Mouse (Mus musculus): ENCODE measurements at regions not wholly inside any gene's neighbourhood (a gene's known extent, or its start where the extent isn't known, plus 50 kb on each side); places are given as distances from the start of the nearest gene placed in this dataset.
A peak's percentile ranks its signal among the peaks of the same experiment; 100 is the strongest.

DNA sequence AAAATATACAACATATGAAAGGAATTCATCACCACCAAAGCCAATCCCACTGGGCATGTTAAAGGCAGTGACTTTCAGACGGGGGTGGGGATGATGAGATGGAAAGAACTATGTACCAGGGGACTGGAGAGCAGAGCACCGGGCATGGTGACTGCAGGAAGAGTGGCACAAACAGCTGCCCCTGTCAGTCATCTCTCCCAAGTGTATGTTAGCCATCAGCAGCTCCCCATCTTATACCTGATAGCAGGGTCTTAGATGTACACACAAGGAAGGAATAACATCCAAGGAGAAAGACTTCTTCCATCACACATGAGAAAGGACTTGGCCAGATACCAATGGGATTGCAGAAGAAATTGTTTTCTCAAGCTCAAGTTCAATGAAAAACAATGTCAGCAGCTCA lies 257.2 kb downstream of the Nuak1 start:
- no peak for DNase-seq (ENCODE audit: low spot score)

DNA sequence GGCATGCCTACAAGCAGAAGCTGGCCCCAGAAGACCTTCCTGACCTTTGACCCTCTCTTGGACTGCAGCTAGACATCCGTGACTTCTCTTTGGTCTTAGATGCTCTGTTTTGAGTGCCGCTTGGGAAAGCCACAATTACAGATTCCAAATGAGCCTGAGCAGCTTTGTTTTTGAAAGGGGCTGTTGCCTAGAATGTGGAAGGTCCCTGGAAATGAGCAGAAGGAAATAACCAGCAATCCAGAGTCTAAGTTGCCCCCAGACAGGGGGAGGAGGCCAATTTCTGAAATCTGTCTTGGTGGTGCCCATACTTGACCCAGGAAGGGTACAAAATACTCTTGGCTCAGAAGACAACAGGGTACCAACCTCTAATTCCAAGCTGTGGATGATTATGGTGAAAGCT lies 253.9 kb downstream of the Nuak1 start:
- Histone ChIP-seq H3K27me3 (ENCODE audit: control insufficient read depth, insufficient read depth, low read length) (no peaks in the 10 kb centered on the region), H3K27ac (ENCODE audit: low read depth, low read length) (no peak overlapping the region), H3K9me3 (ENCODE audit: control insufficient read depth, low read length) (no peaks in the 10 kb centered on the region), H3K4me2 (replicated peaks; ENCODE audit: low read depth, low read length) (no peak overlapping the region), H3K36me3 (ENCODE audit: control insufficient read depth, insufficient read depth, low read length) (no peaks in the 10 kb centered on the region), H3K9ac (ENCODE audit: low read depth, low read length) (no peak overlapping the region), H3K4me1 (replicated peaks; ENCODE audit: control insufficient read depth, insufficient read depth, low read length) (no peaks in the 10 kb centered on the region), H3K4me3 (ENCODE audit: low read depth, low read length) (no peak overlapping the region)
- ATAC-seq (ENCODE audit: low FRiP score) (no peak), DNase-seq (ENCODE audit: low spot score) (no peak)
- 30% methylated on average over 2 of the region's 2 CpGs for WGBS

More for the DNA sequence above, 257.2 kb downstream of the Nuak1 start:
- H3K9me3 ChIP-seq (ENCODE audit: control insufficient read depth, low read length) = no peaks in the 10 kb centered on the region
- H3K9ac ChIP-seq (ENCODE audit: low read depth, low read length) = no peak overlapping the region
- no peak for ATAC-seq (ENCODE audit: low FRiP score)
- no peaks in the 10 kb centered on the region for H3K4me1 ChIP-seq (replicated peaks; ENCODE audit: control insufficient read depth, insufficient read depth, low read length)
- H3K27me3 ChIP-seq (ENCODE audit: control insufficient read depth, insufficient read depth, low read length) = no peaks in the 10 kb centered on the region
- H3K4me3 ChIP-seq (ENCODE audit: low read depth, low read length) = no peak overlapping the region
- no peaks in the 10 kb centered on the region for H3K36me3 ChIP-seq (ENCODE audit: control insufficient read depth, insufficient read depth, low read length)
- no peak overlapping the region for H3K4me2 ChIP-seq (replicated peaks; ENCODE audit: low read depth, low read length)
- 64% methylated on average over 2 of the region's 2 CpGs for WGBS
- no peak overlapping the region for H3K27ac ChIP-seq (ENCODE audit: low read depth, low read length)

DNA sequence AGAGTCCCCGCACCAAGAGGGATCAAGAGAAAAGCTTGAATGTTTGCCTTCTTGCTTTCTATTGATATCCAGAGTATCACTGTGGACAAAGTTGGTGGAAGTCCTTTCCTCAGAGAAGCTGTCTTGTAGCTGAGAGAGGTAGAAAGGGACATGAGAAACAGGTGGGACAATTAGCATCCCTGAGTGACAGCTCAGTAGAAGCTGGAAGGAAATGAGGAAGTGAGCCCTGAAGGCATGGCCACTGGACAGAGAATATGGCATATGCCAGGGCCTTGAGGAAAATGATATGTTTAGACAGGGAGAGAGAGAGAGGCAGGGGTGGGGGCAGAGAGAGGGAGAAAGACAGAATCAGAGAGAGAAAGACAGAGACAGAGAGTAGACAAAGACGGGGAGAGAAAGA lies 241.4 kb downstream of the Nuak1 start:
- no peak overlapping the region for H3K4me2 ChIP-seq (replicated peaks; ENCODE audit: low read depth, low read length)
- ATAC-seq (ENCODE audit: low FRiP score) (no peak), DNase-seq (ENCODE audit: low spot score) (no peak)
- H3K4me3 ChIP-seq (ENCODE audit: low read depth, low read length) = no peak overlapping the region
- no peaks in the 10 kb centered on the region for H3K36me3 ChIP-seq (ENCODE audit: control insufficient read depth, insufficient read depth, low read length)
- no peaks in the 10 kb centered on the region for H3K9me3 ChIP-seq (ENCODE audit: control insufficient read depth, low read length)
- no peak overlapping the region for H3K9ac ChIP-seq (ENCODE audit: low read depth, low read length)
- H3K27me3 ChIP-seq (ENCODE audit: control insufficient read depth, insufficient read depth, low read length) = no peaks in the 10 kb centered on the region
- H3K4me1 ChIP-seq (replicated peaks; ENCODE audit: control insufficient read depth, insufficient read depth, low read length) = no peaks in the 10 kb centered on the region
- 87% methylated on average over 2 of the region's 2 CpGs for WGBS
- no peak overlapping the region for H3K27ac ChIP-seq (ENCODE audit: low read depth, low read length)

DNA sequence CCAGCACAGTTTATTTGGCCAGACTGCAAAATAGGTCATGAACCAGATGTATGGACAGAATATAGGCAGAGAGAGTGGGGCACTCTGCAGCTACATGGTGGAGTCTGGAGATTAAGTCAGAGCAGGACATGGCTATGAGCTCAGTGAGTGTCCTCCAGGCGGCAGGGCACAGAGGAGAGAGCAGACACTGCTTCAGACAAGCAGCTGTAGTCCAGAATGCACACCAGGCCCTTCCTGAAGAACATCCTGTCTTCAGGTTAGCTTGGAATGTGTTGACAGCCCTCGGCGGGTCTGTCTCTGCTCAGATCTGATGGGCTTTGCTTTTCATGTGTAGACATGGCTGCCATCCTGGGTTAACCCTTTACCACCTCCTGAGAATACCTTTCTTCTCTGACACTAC lies 238.6 kb downstream of the Nuak1 start:
- H3K27ac ChIP-seq (ENCODE audit: low read depth, low read length) = no peak overlapping the region
- H3K4me2 ChIP-seq (replicated peaks; ENCODE audit: low read depth, low read length) = no peak overlapping the region
- DNase-seq (ENCODE audit: low spot score) (no peak), ATAC-seq (ENCODE audit: low FRiP score) (no peak)
- no peaks in the 10 kb centered on the region for H3K4me1 ChIP-seq (replicated peaks; ENCODE audit: control insufficient read depth, insufficient read depth, low read length)
- no peaks in the 10 kb centered on the region for H3K36me3 ChIP-seq (ENCODE audit: control insufficient read depth, insufficient read depth, low read length)
- 77% methylated on average over 3 of the region's 3 CpGs for WGBS
- no peaks in the 10 kb centered on the region for H3K9me3 ChIP-seq (ENCODE audit: control insufficient read depth, low read length)
- H3K9ac ChIP-seq (ENCODE audit: low read depth, low read length) = no peak overlapping the region
- no peaks in the 10 kb centered on the region for H3K27me3 ChIP-seq (ENCODE audit: control insufficient read depth, insufficient read depth, low read length)
- H3K4me3 ChIP-seq (ENCODE audit: low read depth, low read length) = no peak overlapping the region

DNA sequence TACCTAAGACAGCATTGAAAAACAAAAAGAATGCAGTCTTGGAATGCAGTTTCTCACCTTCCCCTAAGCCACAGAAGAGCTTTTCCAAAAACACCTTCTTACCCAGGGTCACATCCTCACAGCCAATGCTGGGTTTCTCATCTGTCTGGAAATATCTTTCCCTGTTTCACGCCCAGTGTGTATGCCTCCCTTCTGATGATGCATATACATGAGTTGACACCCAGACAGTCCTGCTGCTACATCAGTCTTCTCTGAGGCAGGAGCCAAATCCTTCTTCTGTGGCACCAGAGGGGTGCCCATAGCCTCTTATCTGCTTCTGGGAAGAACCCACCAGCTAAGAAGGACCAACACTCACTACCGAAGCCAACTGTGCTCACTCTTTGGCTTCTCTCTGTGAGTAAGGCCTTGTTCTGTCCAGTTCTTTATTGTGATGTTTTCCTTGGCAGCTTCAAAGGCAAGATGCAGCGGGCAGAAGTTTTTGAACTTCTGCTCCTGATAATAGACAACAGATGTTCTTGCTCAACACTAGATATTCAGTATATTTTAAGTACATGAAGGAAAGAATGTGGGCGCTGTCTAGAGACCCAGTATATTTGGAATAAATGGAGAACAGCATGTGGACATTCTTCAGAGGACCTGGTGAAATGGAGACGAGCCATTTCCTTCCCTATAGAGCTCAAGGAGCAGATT lies 228.2 kb downstream of the Nuak1 start:
- WGBS = 64% methylated on average over 5 of the region's 5 CpGs

DNA sequence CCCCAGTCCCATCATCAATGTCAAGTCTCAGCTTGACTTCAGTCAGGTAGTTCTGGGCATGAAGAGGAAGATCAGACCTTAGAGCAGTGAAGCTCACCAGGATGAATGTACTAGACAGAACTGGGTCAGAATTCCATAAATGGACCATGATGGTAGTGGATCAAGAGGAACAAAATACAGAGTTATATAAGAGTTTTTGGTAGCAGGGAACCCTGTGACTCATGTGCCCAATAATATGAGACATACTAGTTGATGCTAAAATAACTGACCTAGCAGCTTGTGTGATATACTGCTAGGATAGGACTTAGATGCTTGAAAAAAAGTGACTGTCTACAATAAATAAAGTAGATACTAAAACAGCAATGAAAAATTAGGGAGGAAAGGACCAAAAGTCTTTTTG lies 225.6 kb downstream of the Nuak1 start:
- no peaks in the 10 kb centered on the region for H3K4me1 ChIP-seq (replicated peaks; ENCODE audit: control insufficient read depth, insufficient read depth, low read length)
- H3K27me3 ChIP-seq (ENCODE audit: control insufficient read depth, insufficient read depth, low read length) = no peaks in the 10 kb centered on the region
- no peak overlapping the region for H3K27ac ChIP-seq (ENCODE audit: low read depth, low read length)
- H3K9me3 ChIP-seq (ENCODE audit: control insufficient read depth, low read length) = no peaks in the 10 kb centered on the region
- H3K36me3 ChIP-seq (ENCODE audit: control insufficient read depth, insufficient read depth, low read length) = no peaks in the 10 kb centered on the region
- ATAC-seq (ENCODE audit: low FRiP score) (no peak), DNase-seq (ENCODE audit: low spot score) (no peak)
- H3K9ac ChIP-seq (ENCODE audit: low read depth, low read length) = no peak overlapping the region
- H3K4me3 ChIP-seq (ENCODE audit: low read depth, low read length) = no peak overlapping the region
- no peak overlapping the region for H3K4me2 ChIP-seq (replicated peaks; ENCODE audit: low read depth, low read length)

More for the DNA sequence above, 228.2 kb downstream of the Nuak1 start:
- Histone ChIP-seq H3K4me2 (replicated peaks; ENCODE audit: low read depth, low read length) (no peak overlapping the region), H3K27me3 (ENCODE audit: control insufficient read depth, insufficient read depth, low read length) (no peaks in the 10 kb centered on the region), H3K36me3 (ENCODE audit: control insufficient read depth, insufficient read depth, low read length) (no peaks in the 10 kb centered on the region), H3K9me3 (ENCODE audit: control insufficient read depth, low read length) (no peaks in the 10 kb centered on the region), H3K27ac (ENCODE audit: low read depth, low read length) (no peak overlapping the region), H3K9ac (ENCODE audit: low read depth, low read length) (no peak overlapping the region), H3K4me3 (ENCODE audit: low read depth, low read length) (no peak overlapping the region), H3K4me1 (replicated peaks; ENCODE audit: control insufficient read depth, insufficient read depth, low read length) (no peaks in the 10 kb centered on the region)
- ATAC-seq (ENCODE audit: low FRiP score) = no peak
- DNase-seq (ENCODE audit: low spot score) = peak; percentile 1

DNA sequence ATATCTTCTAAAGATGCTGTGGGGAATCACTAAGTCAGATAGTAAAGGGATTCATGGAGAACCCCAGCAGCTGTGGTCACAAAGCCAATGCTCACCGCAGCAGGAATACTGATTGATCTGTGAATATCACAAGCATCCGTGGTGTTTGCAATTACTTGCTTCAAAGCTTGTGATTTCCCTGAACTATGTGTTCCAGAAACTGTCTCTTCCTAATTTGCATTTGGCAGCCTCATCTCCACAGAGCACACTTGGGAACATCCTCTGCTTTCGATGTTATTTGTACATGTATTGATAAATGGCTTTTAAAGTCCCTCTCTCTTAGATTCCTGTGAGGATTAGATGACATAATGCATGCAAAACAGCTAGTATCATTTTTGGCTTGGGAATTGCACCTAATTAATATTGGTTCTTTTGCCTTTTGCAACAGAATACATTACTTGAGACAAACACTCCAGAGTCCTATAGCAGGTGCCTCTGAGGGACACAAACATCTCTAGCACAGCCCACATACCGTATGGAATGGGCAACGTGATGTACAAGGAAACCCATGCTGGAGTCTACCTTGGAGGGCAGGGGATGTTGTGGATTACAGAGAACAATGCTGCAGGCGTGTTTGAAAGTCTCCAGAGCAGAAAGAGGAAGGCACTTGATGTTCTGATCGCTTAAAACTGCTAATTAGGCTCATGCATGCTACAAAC lies 211.0 kb downstream of the Nuak1 start:
- H3K36me3 ChIP-seq (ENCODE audit: control insufficient read depth, insufficient read depth, low read length) = no peaks in the 10 kb centered on the region
- H3K4me3 ChIP-seq (ENCODE audit: low read depth, low read length) = no peak overlapping the region
- no peak overlapping the region for H3K9ac ChIP-seq (ENCODE audit: low read depth, low read length)
- H3K9me3 ChIP-seq (ENCODE audit: control insufficient read depth, low read length) = no peaks in the 10 kb centered on the region
- 80% methylated on average over 7 of the region's 7 CpGs for WGBS
- ATAC-seq (ENCODE audit: low FRiP score) (no peak), DNase-seq (ENCODE audit: low spot score) (no peak)
- H3K27ac ChIP-seq (ENCODE audit: low read depth, low read length) = no peak overlapping the region
- H3K4me2 ChIP-seq (replicated peaks; ENCODE audit: low read depth, low read length) = no peak overlapping the region
- no peaks in the 10 kb centered on the region for H3K4me1 ChIP-seq (replicated peaks; ENCODE audit: control insufficient read depth, insufficient read depth, low read length)
- no peaks in the 10 kb centered on the region for H3K27me3 ChIP-seq (ENCODE audit: control insufficient read depth, insufficient read depth, low read length)

DNA sequence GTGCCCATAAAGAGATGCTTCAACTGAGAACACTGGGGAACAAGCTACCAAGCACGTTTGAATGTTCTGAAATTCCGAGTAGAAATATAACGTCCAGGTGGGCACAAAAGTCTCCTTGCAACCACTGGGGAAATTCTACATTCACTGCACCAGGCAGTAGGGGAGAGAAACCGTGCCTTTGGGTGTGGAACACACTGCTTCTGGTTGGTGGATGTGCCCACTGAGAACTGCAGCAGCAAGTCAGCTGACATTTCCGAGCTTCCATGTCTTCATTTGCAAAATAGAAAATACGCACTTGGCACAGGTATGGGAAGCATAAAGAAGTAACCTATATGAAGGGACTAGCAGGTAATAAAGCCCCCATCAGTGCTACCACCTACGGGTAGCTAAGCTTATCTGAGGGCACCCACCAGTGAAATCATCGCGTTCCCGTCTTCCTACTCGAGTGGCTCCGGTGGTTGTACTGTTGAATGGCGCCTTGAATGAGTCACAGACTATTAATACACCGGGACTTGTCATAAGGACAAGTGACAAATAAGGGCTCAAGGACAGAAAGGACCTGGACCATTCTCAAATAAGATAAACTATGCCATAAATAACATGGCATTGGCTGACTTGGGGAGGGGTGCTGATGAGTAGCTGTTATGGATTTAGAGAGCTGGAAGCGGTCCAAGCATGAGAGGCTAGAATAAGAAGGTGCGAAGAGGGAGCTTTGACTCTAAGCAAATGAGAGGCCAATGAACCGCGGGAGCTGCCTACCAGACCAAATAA lies 210.2 kb downstream of the Nuak1 start:
- Histone ChIP-seq H3K27ac (ENCODE audit: low read depth, low read length) (no peak overlapping the region), H3K9me3 (ENCODE audit: control insufficient read depth, low read length) (no peaks in the 10 kb centered on the region), H3K36me3 (ENCODE audit: control insufficient read depth, insufficient read depth, low read length) (no peaks in the 10 kb centered on the region), H3K4me3 (ENCODE audit: low read depth, low read length) (no peak overlapping the region), H3K4me2 (replicated peaks; ENCODE audit: low read depth, low read length) (no peak overlapping the region), H3K4me1 (replicated peaks; ENCODE audit: control insufficient read depth, insufficient read depth, low read length) (no peaks in the 10 kb centered on the region), H3K27me3 (ENCODE audit: control insufficient read depth, insufficient read depth, low read length) (no peaks in the 10 kb centered on the region), H3K9ac (ENCODE audit: low read depth, low read length) (no peak overlapping the region)
- 88% methylated on average over 18 of the region's 18 CpGs for WGBS
- no peak for ATAC-seq (ENCODE audit: low FRiP score)
- DNase-seq (ENCODE audit: low spot score) = no peak

Data from hindbrain, embryonic 11.5 days (tissue).